Mouse (Mus musculus) thymus, adult 2 months (tissue): Measurements from ENCODE around the gene Rab42.

Experiments
- CTCF ChIP-seq: fragments of 200-500 bp; IDR thresholded peaks from 2 replicates; pipeline ENCODE4 v1.5.1; 2012; ENCODE audit warnings: mild to moderate bottlenecking, control low read depth, low read length, moderate library complexity, borderline replicate concordance; ENCODE audit not compliant: control insufficient read depth, poor library complexity, insufficient read depth; ENCODE audit errors: extremely low read depth
- POLR2A ChIP-seq: fragments of 200-500 bp; IDR thresholded peaks from 2 replicates; pipeline ENCODE4 v1.6.1; 2012; ENCODE audit warnings: mild to moderate bottlenecking, low read length, control low read depth, moderate library complexity; ENCODE audit not compliant: control insufficient read depth, poor library complexity, insufficient read depth; ENCODE audit errors: extremely low read depth

GRCm38 (mm10) chr4:132350854-132351253, 47.7 kb upstream of the Rab42 start:
- TF ChIP-seq POLR2A (no peak), CTCF (no peak)
